Mouse (Mus musculus): ENCODE results near the gene Wnt11. TPM values are rescaled to one million over a fixed set of nuclear protein-coding genes. Genes with fewer than 3 reads are reported as not detected.

Wnt11 gene
- polyA plus RNA-seq (2014; fragmentation: Illumina TruSeq; extraction: RNeasy Lipid Tissue Mini Kit (QIAGEN cat#74804); ENCODE audit: insufficient read depth, low read depth, low replicate concordance), result 8.2 TPM

GRCm38 (mm10) chr7:98834711-98835321 lies at the start of gene Wnt11:
Gene Wnt11 (plus strand): TSS chr7:98835112.

Other genes starting within 250 kb of the Wnt11 start
- 12.4 TPM for gene Emsy, start 178.3 kb upstream of the Wnt11 start, polyA plus RNA-seq (2014; fragmentation: Illumina TruSeq; extraction: RNeasy Lipid Tissue Mini Kit (QIAGEN cat#74804); ENCODE audit: insufficient read depth, low read depth, low replicate concordance)
- gene Thap12, start 132.0 kb upstream of the Wnt11 start, polyA plus RNA-seq (2014; fragmentation: Illumina TruSeq; extraction: RNeasy Lipid Tissue Mini Kit (QIAGEN cat#74804); ENCODE audit: insufficient read depth, low read depth, low replicate concordance), result 36.2 TPM